Mouse (Mus musculus): ENCODE measurements around the gene Gm28043. TPM values are rescaled to one million over a fixed set of nuclear protein-coding genes. Genes with fewer than 3 reads are reported as not detected.

Gm28043 gene
- total and polyA plus RNA-seq, 3 experiments, result 1.3 to 3.4 TPM; not detected in 1

GRCm38 (mm10) chr17:29708783-29709182 is 94.1 kb downstream of the Gm28043 start (continued):
- no peak; the same call in 1 of the 2 replicates for TF ChIP-seq SIN3A (IDR thresholded peaks at IDR 0.05; ENCODE audit: low read length)

DNA sequence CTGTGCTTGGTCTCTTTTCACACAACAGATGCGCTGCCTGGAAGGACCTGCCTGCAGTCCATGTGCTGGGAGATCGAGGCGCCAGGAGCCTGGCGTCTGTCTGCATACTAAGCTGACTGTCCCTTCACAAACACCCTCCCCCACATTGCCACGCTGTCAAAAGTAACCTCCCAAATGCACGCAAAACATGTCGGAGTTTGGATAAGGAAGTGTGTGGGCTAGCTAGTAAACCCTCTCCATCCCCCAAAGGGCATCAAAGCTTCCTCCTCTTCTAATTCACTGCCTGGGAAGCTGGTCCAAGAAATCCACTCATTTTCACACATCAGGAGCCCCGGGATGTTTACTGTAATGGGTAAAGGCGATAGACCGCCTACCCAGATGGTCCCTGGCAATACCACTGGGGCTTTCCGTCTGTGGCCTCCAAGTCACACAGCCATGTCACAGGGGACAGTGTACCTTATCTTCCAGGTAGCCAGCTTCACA is 95.9 kb downstream of the Gm28043 start:
- Histone ChIP-seq H3K79me2 (ENCODE audit: control insufficient read depth, insufficient read depth, low read length, poor library complexity) (no peaks in the 10 kb centered on the region; the same call in 1 of the 2 replicates), H3K27ac (ENCODE audit: control insufficient read depth, low read depth, low read length) (no peak overlapping the region), H3K9ac (ENCODE audit: control insufficient read depth, low read depth, low read length, poor library complexity, severe bottlenecking) (no peak overlapping the region), H3K4me1 (ENCODE audit: control insufficient read depth in 1 of 2, insufficient read depth in 2 of 2, low read length in 2 of 2) (peaks cover 3 to 14% of the 10 kb centered on the region in 2 experiments; a peak in 3 of 4 replicates), H3K9me3 (replicated peaks; ENCODE audit: insufficient read depth, low read length) (no peaks in the 10 kb centered on the region), H3K27me3 (ENCODE audit: control insufficient read depth in 1 of 2, insufficient read depth in 2 of 2, low read length in 2 of 2) (no peaks in the 10 kb centered on the region), H3K4me3 (ENCODE audit: control insufficient read depth in 1 of 2, insufficient read depth in 1 of 2, low read depth in 2 of 2, low read length in 2 of 2) (no peak overlapping the region), H3K36me3 (ENCODE audit: control insufficient read depth in 1 of 2, insufficient read depth in 2 of 2, low read length in 2 of 2) (peaks cover 0 to 7% of the 10 kb centered on the region in 2 experiments; a peak in 2 of 4 replicates)
- no peak for DNase-seq (ENCODE audit: low read depth, low spot score)
- TF ChIP-seq TAL1 (IDR thresholded peaks at IDR 0.05; ENCODE audit: low read length) (no peak), MYC (IDR thresholded peaks at IDR 0.05; ENCODE audit: low read depth, low read length) (no peak), USF1 (IDR thresholded peaks at IDR 0.05; ENCODE audit: low read depth, low read length) (no peak), E2F4 (IDR thresholded peaks at IDR 0.05; ENCODE audit: borderline replicate concordance, low read depth, low read length) (no peak), TCF12 (IDR thresholded peaks at IDR 0.05; ENCODE audit: low read depth, low read length) (no peak), GABPA (IDR thresholded peaks at IDR 0.05; ENCODE audit: low read depth, low read length) (no peak), ZNF384 (IDR thresholded peaks at IDR 0.05; ENCODE audit: low read depth, low read length) (no peak), ETS1 (IDR thresholded peaks at IDR 0.05; ENCODE audit: low read depth, low read length) (no peak), SIN3A (IDR thresholded peaks at IDR 0.05; ENCODE audit: low read length) (no peak), NRF1 (IDR thresholded peaks at IDR 0.05; ENCODE audit: insufficient read depth, low read depth, low read length, poor library complexity, severe bottlenecking) (no peak), CHD1 (IDR thresholded peaks at IDR 0.05; ENCODE audit: low read depth, low read length) (no peak), GATA1 (IDR thresholded peaks at IDR 0.05; ENCODE audit: low read depth, low read length) (no peak)

DNA sequence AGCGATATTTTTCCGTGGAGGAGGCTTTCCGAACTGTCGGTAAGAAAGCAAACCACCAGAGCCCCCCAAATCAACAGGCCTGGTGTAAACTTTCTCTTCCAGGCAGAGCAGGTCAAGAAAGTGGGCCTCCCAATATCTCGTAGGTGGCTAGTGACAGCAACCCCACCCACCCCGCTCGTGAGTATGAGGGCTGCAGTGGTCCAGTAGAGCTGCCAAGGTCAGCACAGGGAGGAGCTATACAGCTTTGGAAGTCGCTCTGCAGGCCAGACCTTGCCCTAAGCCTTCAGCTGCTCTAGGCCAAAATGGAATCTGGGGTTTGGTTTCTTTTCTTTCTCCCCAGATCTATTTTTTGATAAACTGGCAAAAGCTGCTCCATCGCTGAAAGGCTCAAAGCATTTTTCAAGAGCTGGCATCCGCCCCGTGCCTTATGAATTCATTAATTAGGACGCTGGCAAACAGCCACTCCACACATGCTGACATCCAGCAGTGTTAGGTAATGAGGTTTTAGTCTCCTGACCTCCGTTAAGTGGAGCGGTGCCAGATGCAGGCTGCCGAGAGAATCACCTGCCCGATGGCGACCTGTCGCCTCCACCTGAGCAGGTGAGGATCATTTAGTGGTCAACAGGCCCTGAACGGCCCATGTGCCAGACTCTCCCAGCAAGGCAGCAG is 96.5 kb downstream of the Gm28043 start:
- Histone ChIP-seq H3K4me1 (ENCODE audit: control insufficient read depth in 1 of 2, insufficient read depth in 2 of 2, low read length in 2 of 2) (peaks cover 5 to 18% of the 10 kb centered on the region in 2 experiments; a peak in 3 of 4 replicates), H3K27me3 (ENCODE audit: control insufficient read depth in 1 of 2, insufficient read depth in 2 of 2, low read length in 2 of 2) (no peaks in the 10 kb centered on the region), H3K27ac (ENCODE audit: control insufficient read depth, low read depth, low read length) (no peak overlapping the region), H3K36me3 (ENCODE audit: control insufficient read depth in 1 of 2, insufficient read depth in 2 of 2, low read length in 2 of 2) (peaks cover 0 to 9% of the 10 kb centered on the region in 2 experiments; a peak in 2 of 4 replicates), H3K9ac (ENCODE audit: control insufficient read depth, low read depth, low read length, poor library complexity, severe bottlenecking) (no peak overlapping the region), H3K9me3 (replicated peaks; ENCODE audit: insufficient read depth, low read length) (no peaks in the 10 kb centered on the region), H3K4me3 (ENCODE audit: control insufficient read depth in 1 of 2, insufficient read depth in 1 of 2, low read depth in 2 of 2, low read length in 2 of 2) (no peak overlapping the region), H3K79me2 (ENCODE audit: control insufficient read depth, insufficient read depth, low read length, poor library complexity) (peaks cover 2% of the 10 kb centered on the region; the same call in 1 of the 2 replicates)
- no peak for DNase-seq (ENCODE audit: low read depth, low spot score)
- no peak for TF ChIP-seq KAT2A (conservative IDR thresholded peaks at IDR 0.05; ENCODE audit: low read depth, low read length)
- TF ChIP-seq POLR2A (IDR thresholded peaks at IDR 0.05; ENCODE audit: control insufficient read depth in 1 of 2, insufficient read depth in 1 of 2, low read depth in 1 of 2, low read length in 2 of 2, poor library complexity in 1 of 2), result no peak
- no peak for TF ChIP-seq USF1 (IDR thresholded peaks at IDR 0.05; ENCODE audit: low read depth, low read length)
- no peak for TF ChIP-seq MEF2A (IDR thresholded peaks at IDR 0.05; ENCODE audit: extremely low read depth, insufficient replicate concordance, low read depth, low read length, poor library complexity, severe bottlenecking)
- no peak for TF ChIP-seq TBP (IDR thresholded peaks at IDR 0.05; ENCODE audit: low read depth, low read length)
- TF ChIP-seq RAD21 (IDR thresholded peaks at IDR 0.05; ENCODE audit: low read depth, low read length), result no peak
- TF ChIP-seq ZC3H11A (IDR thresholded peaks at IDR 0.05; ENCODE audit: low read depth, low read length), result no peak
- TF ChIP-seq ELF1 (IDR thresholded peaks at IDR 0.05; ENCODE audit: low read depth, low read length), result no peak
- TF ChIP-seq MAFK (IDR thresholded peaks at IDR 0.05; ENCODE audit: borderline replicate concordance, low read depth, low read length), result no peak
- TF ChIP-seq POLR2AphosphoS2 (IDR thresholded peaks at IDR 0.05; ENCODE audit: low read length), result no peak
- TF ChIP-seq JUND (IDR thresholded peaks at IDR 0.05; ENCODE audit: low read depth, low read length), result no peak
- no peak for TF ChIP-seq MYC (IDR thresholded peaks at IDR 0.05; ENCODE audit: low read depth, low read length)
- no peak for TF ChIP-seq USF2 (IDR thresholded peaks at IDR 0.05; ENCODE audit: borderline replicate concordance in 1 of 2, insufficient read depth in 1 of 2, low read depth in 1 of 2, low read length in 2 of 2)
- no peak for TF ChIP-seq ETS1 (IDR thresholded peaks at IDR 0.05; ENCODE audit: low read depth, low read length)
- TF ChIP-seq GABPA (IDR thresholded peaks at IDR 0.05; ENCODE audit: low read depth, low read length), result no peak
- no peak for TF ChIP-seq SIN3A (IDR thresholded peaks at IDR 0.05; ENCODE audit: low read length)
